Mouse (Mus musculus) limb, embryonic 13.5 days (tissue): ENCODE data around the gene Ip6k1. TPM values are rescaled to one million over a fixed set of nuclear protein-coding genes. Genes with fewer than 3 reads are reported as not detected.

Source experiments
- ATAC-seq: fragments of 200-750 bp; cut with Nextera tagmentation; 2 replicates; pipeline ENCODE4 v1.8.0; 2017; ENCODE audit warnings: low read depth, moderate number of reproducible peaks, moderate TSS enrichment; ENCODE audit not compliant: low FRiP score
- H3K27ac ChIP-seq: fragments of 300-500 bp; sonication (generic); 2 replicates; pipeline ENCODE4 v1.5.1; 2015; ENCODE audit warnings: inconsistent platforms, mild to moderate bottlenecking, moderate library complexity
- H3K27me3 ChIP-seq: fragments of 300-500 bp; sonication (generic); 2 replicates; pipeline ENCODE4 v1.6.1; 2015; ENCODE audit warnings: mild to moderate bottlenecking, inconsistent platforms
- H3K36me3 ChIP-seq: fragments of 300-500 bp; sonication (generic); 2 replicates; pipeline ENCODE4 v1.6.1; 2015; ENCODE audit warnings: inconsistent platforms, mild to moderate bottlenecking, moderate library complexity
- H3K4me1 ChIP-seq: fragments of 300-500 bp; sonication (generic); 2 replicates; pipeline ENCODE4 v1.6.1; 2015; ENCODE audit warnings: inconsistent platforms
- H3K4me2 ChIP-seq: fragments of 300-500 bp; sonication (generic); replicated peaks from 2 replicates; pipeline ENCODE4 v1.6.1; 2015; ENCODE audit warnings: inconsistent platforms, mild to moderate bottlenecking, moderate library complexity
- H3K4me3 ChIP-seq: fragments of 300-500 bp; sonication (generic); 2 replicates; pipeline ENCODE4 v1.5.1; 2015; ENCODE audit warnings: moderate library complexity, mild to moderate bottlenecking, inconsistent platforms
- H3K9ac ChIP-seq: fragments of 300-500 bp; sonication (generic); 2 replicates; pipeline ENCODE4 v1.6.1; 2015; ENCODE audit warnings: mild to moderate bottlenecking, inconsistent platforms
- H3K9me3 ChIP-seq: fragments of 300-500 bp; sonication (generic); 2 replicates; pipeline ENCODE4 v1.6.1; 2016; ENCODE audit warnings: inconsistent platforms
- WGBS: fragments of 180-500 bp; shearing (Covaris S2); methylation state at CpG from one replicate; pipeline ENCODE4 v1.1.7; 2015; 5-methylcytosine and 5-hydroxymethylcytosine counted together
- polyA plus RNA-seq: library from polyadenylated mRNA; unstranded; fragments of >200 nt; fragmentation: Nextera tagmentation; extraction: Ambion mirVana; gene quantifications from 2 replicates; pipeline ENCODE4 v1.2.1, GENCODE M21; 2015

The Ip6k1 gene
- polyA plus RNA-seq, 1 experiment from 2014 or later: 72.8 TPM

DNA sequence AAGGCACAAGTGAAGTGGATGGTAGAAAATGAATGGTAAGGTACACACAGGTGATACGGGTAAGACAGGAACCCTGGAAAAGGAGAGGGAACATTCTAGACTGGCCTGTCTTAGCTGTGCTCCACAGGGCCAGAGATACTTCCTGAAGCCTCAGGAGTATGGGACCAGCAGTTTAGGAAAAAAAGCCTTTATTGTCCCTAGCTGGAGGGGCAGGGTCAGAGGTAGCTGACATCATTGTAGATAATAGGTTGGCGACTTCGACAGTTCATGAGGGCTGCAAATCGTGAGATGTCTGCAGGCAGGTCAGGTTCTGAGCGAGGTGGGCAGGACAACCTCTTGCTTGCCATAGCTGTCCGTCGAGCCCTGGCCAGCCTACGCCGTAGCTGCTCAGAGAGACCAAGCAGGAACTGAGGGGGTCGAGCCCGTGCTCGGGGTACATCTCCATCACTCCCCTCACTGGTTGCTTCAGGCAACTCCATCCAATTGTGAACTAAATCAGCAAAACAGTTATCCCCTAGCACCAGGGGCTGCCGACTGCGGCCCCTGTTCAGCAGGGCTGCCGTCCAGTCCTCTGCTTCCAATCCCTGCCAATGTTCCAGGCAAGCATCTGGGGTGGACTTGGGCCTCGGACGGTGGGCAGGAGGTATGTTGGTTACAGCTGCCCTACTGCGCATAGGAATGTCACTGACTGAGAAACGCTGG, 18.1 kb upstream of the Ip6k1 start:
- Histone ChIP-seq H3K9me3 (no peaks in the 10 kb centered on the region), H3K9ac (peak overlapping the region; percentile 88), H3K36me3 (peaks cover 6% of the 10 kb centered on the region; the same call in 1 of the 2 replicates), H3K4me2 (peak overlapping the region; percentile 97), H3K4me3 (peak overlapping the region; percentile 88), H3K27me3 (no peaks in the 10 kb centered on the region), H3K27ac (peak overlapping the region; percentile 100), H3K4me1 (peaks cover 79% of the 10 kb centered on the region)
- 16% methylated on average over 19 of the region's 19 CpGs for WGBS
- ATAC-seq: no peak

GRCm38 (mm10) chr9:107984754-107985055, 17.6 kb upstream of the Ip6k1 start:
- H3K9ac ChIP-seq: peak overlapping the region; percentile 88
- no peaks in the 10 kb centered on the region for H3K9me3 ChIP-seq
- H3K4me2 ChIP-seq: peak overlapping the region; percentile 97
- peaks cover 6% of the 10 kb centered on the region; the same call in 1 of the 2 replicates for H3K36me3 ChIP-seq
- H3K27ac ChIP-seq: peak overlapping the region; percentile 100
- ATAC-seq: no peak
- no peaks in the 10 kb centered on the region for H3K27me3 ChIP-seq
- peak overlapping the region; percentile 88 for H3K4me3 ChIP-seq
- peaks cover 75% of the 10 kb centered on the region for H3K4me1 ChIP-seq
- 17% methylated on average over 9 of the region's 9 CpGs for WGBS

GRCm38 (mm10) chr9:107985131-107986119, 16.9 kb upstream of the Ip6k1 start, which contains the start of gene Inka1:
TSS of gene Inka1 (minus strand) at chr9:107985879.
- Histone ChIP-seq H3K9me3 (no peaks in the 10 kb centered on the region), H3K4me2 (peak within 1 kb of the TSS; percentile 97), H3K4me1 (peaks cover 68% of the 10 kb centered on the region), H3K36me3 (peaks cover 6% of the 10 kb centered on the region; the same call in 1 of the 2 replicates), H3K4me3 (peak within 1 kb of the TSS; percentile 88), H3K27me3 (no peaks in the 10 kb centered on the region), H3K9ac (peak within 1 kb of the TSS; percentile 88), H3K27ac (peak within 1 kb of the TSS; percentile 100)
- ATAC-seq: peak; percentile 64
- WGBS: under 1% methylated on average over 58 of the region's 58 CpGs

DNA sequence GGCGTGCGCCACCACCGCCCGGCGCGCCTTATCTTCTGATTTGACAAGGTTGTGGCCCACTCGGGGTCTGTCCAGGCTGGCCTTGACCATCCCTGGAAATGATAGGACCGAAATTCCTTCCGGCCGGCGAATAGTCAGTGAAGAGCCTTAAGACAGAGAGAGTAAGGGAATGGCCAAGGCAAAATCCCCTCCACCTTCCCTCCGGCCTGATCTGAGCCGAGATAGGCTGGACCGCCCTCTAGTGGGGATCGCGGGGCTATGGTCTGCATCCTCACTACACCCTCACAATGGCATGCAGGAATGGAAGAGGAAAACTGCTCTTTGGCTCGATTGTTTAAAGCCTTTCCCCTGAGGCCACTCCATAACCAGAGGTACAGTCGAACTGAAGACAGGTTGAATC, 15.9 kb upstream of the Ip6k1 start:
- H3K4me1 ChIP-seq: peaks cover 58% of the 10 kb centered on the region
- H3K9ac ChIP-seq: peak overlapping the region; percentile 88; the same call in 1 of the 2 replicates

DNA sequence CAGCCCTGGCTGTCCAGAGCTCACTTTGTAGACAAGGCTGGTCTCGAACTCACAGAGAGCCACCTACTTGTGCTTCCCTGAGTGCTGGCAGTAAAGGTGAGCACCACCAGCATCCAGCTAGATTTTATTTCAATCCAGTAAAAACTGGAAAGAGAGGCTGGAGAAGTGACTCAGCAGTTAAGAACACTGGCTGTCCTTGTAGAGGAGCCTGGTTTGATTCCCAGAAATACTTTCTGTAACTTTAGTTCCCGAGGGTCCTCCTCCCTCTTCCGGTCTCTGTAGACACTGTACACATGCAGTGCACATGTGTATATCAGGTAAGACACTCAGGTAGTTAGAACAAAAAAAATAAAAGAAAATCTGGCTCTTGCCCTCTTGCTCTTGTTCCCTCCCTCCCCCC, 14.4 kb upstream of the Ip6k1 start:
- no peaks in the 10 kb centered on the region for H3K27me3 ChIP-seq
- H3K4me3 ChIP-seq: no peak overlapping the region
- no peaks in the 10 kb centered on the region for H3K9me3 ChIP-seq
- 60% methylated on average over 3 of the region's 3 CpGs for WGBS
- H3K36me3 ChIP-seq: peaks cover 6% of the 10 kb centered on the region; the same call in 1 of the 2 replicates
- H3K9ac ChIP-seq: peak overlapping the region; percentile 19; the same call in 1 of the 2 replicates
- peaks cover 51% of the 10 kb centered on the region for H3K4me1 ChIP-seq
- no peak overlapping the region for H3K27ac ChIP-seq
- no peak overlapping the region for H3K4me2 ChIP-seq
- no peak for ATAC-seq

More for the DNA sequence above, 15.9 kb upstream of the Ip6k1 start:
- 5% methylated on average over 18 of the region's 18 CpGs for WGBS
- H3K27me3 ChIP-seq: no peaks in the 10 kb centered on the region
- no peaks in the 10 kb centered on the region for H3K9me3 ChIP-seq
- H3K4me3 ChIP-seq: peak overlapping the region; percentile 88
- peak overlapping the region; percentile 97 for H3K4me2 ChIP-seq
- H3K27ac ChIP-seq: peak overlapping the region; percentile 100
- ATAC-seq: no peak
- peaks cover 6% of the 10 kb centered on the region; the same call in 1 of the 2 replicates for H3K36me3 ChIP-seq

DNA sequence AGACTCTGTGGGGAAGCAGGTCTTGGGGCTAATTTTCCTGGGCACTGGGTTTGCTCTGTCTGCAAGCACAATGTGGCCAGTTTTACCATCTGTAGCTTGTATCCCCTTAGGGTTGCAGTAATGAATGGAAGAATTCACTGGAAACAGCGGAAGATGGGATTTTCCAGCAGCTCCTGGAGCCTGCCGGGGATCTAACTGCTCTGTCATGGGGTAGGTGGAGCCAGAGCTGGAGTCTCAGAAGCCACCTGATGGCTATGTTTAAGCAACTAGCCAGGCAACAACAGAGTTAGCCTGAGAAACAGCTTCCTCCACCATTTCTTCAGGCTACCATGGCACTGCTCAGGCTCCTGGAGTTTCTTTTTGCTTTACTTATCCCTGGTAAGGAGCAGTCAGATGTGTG, 10.1 kb upstream of the Ip6k1 start, which contains the start of gene Cdhr4:
Cdhr4 (plus strand) TSS at position 301 of the 400 bp plus-strand sequence.
- Histone ChIP-seq H3K4me2 (no peak within 1 kb of the TSS), H3K9ac (no peak within 1 kb of the TSS), H3K36me3 (no peaks in the 10 kb centered on the region), H3K4me3 (no peak within 1 kb of the TSS), H3K4me1 (peaks cover 22% of the 10 kb centered on the region), H3K27ac (no peak within 1 kb of the TSS), H3K9me3 (no peaks in the 10 kb centered on the region), H3K27me3 (no peaks in the 10 kb centered on the region)
- peak; percentile 33; the same call in 1 of the 2 replicates for ATAC-seq
- WGBS: 36% methylated on average over 2 of the region's 2 CpGs

- 82% methylated on average over 11 of the region's 11 CpGs for WGBS
These were observed 9.3 kb upstream of the Ip6k1 start for GRCm38 (mm10) chr9:107993013-107993412.

GRCm38 (mm10) chr9:107994464-107994863, 7.8 kb upstream of the Ip6k1 start:
- no peak overlapping the region for H3K4me3 ChIP-seq
- no peak overlapping the region for H3K9ac ChIP-seq
- H3K4me2 ChIP-seq: no peak overlapping the region
- no peaks in the 10 kb centered on the region for H3K36me3 ChIP-seq
- peaks cover 9% of the 10 kb centered on the region; the same call in 1 of the 2 replicates for H3K4me1 ChIP-seq
- H3K27ac ChIP-seq: no peak overlapping the region
- no peak for ATAC-seq
- no peaks in the 10 kb centered on the region for H3K27me3 ChIP-seq
- no peaks in the 10 kb centered on the region for H3K9me3 ChIP-seq
- 67% methylated on average over 2 of the region's 2 CpGs for WGBS

More at GRCm38 (mm10) chr9:107993013-107993412, 9.3 kb upstream of the Ip6k1 start:
- no peaks in the 10 kb centered on the region for H3K27me3 ChIP-seq
- H3K9me3 ChIP-seq: no peaks in the 10 kb centered on the region
- peaks cover 14% of the 10 kb centered on the region for H3K4me1 ChIP-seq
- no peaks in the 10 kb centered on the region for H3K36me3 ChIP-seq
- no peak overlapping the region for H3K27ac ChIP-seq
- H3K4me2 ChIP-seq: no peak overlapping the region
- H3K4me3 ChIP-seq: no peak overlapping the region
- no peak for ATAC-seq
- H3K9ac ChIP-seq: no peak overlapping the region

DNA sequence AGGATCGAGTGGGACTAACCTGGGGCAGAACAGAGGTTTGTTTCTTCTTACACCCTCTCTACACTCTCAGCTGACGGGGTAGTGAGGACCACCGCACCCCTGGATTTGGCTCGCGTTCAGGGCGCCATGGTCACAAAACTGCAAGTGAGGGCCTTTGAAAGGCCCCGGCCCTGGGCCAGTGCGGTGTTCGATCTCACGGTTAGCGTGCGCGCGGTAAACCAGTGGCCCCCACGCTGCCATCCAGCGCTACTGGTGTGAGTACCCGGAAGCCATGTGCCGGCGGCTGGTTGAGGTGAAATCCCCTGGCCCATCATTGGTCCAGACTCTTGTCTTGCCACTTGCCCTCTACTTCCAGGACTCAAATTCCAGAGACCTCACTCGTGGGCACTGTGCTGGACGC, 6.8 kb upstream of the Ip6k1 start:
- WGBS: 95% methylated on average over 21 of the region's 21 CpGs
- ATAC-seq: no peak
- Histone ChIP-seq H3K4me1 (peaks cover 9% of the 10 kb centered on the region; the same call in 1 of the 2 replicates), H3K36me3 (no peaks in the 10 kb centered on the region), H3K9ac (no peak overlapping the region), H3K27ac (no peak overlapping the region), H3K27me3 (no peaks in the 10 kb centered on the region), H3K4me2 (no peak overlapping the region), H3K4me3 (no peak overlapping the region), H3K9me3 (no peaks in the 10 kb centered on the region)

- Histone ChIP-seq H3K36me3 (no peaks in the 10 kb centered on the region), H3K9ac (no peak within 1 kb of the TSS), H3K27me3 (no peaks in the 10 kb centered on the region), H3K4me3 (no peak within 1 kb of the TSS), H3K9me3 (no peaks in the 10 kb centered on the region), H3K27ac (no peak within 1 kb of the TSS), H3K4me1 (peaks cover 9% of the 10 kb centered on the region; the same call in 1 of the 2 replicates), H3K4me2 (no peak within 1 kb of the TSS)
- ATAC-seq: no peak
- WGBS: 93% methylated on average over 5 of the region's 5 CpGs
These were observed 6.3 kb upstream of the Ip6k1 start, which contains the start of gene Gm20662 for GRCm38 (mm10) chr9:107996049-107996448. TSS of gene Gm20662 (plus strand) at chr9:107996349.

GRCm38 (mm10) chr9:108002778-108003530, 653 bp downstream of the Ip6k1 start:
- H3K9ac ChIP-seq: peak overlapping the region; percentile 93
- peak overlapping the region; percentile 90 for H3K27ac ChIP-seq
- no peaks in the 10 kb centered on the region for H3K9me3 ChIP-seq
- peak overlapping the region; percentile 88 for H3K4me2 ChIP-seq
- peak overlapping the region; percentile 95 for H3K4me3 ChIP-seq
- H3K36me3 ChIP-seq: no peaks in the 10 kb centered on the region
- H3K27me3 ChIP-seq: no peaks in the 10 kb centered on the region
- peak; percentile 53; the same call in 1 of the 2 replicates for ATAC-seq
- 0% methylated on average over 50 of the region's 50 CpGs for WGBS
- peaks cover 24% of the 10 kb centered on the region for H3K4me1 ChIP-seq
